Mouse (Mus musculus) neural tube, embryonic 15.5 days (tissue): ENCODE data around the gene Tmem62. TPM values are rescaled to one million over a fixed set of nuclear protein-coding genes. Genes with fewer than 3 reads are reported as not detected.

Experiments used
- ATAC-seq: fragments of 200-750 bp; cut with Nextera tagmentation; 2 replicates; pipeline ENCODE4 v1.8.0; 2017; ENCODE audit warnings: mild to moderate bottlenecking, moderate TSS enrichment, moderate library complexity; ENCODE audit not compliant: low FRiP score
- H3K27ac ChIP-seq: fragments of 300-500 bp; sonication (generic); replicated peaks from 2 replicates; pipeline ENCODE4 v1.5.1; 2015; ENCODE audit warnings: mild to moderate bottlenecking, inconsistent platforms
- H3K27me3 ChIP-seq: fragments of 300-500 bp; sonication (generic); replicated peaks from 2 replicates; pipeline ENCODE4 v1.6.1; 2015; ENCODE audit warnings: inconsistent platforms
- H3K36me3 ChIP-seq: fragments of 300-500 bp; sonication (generic); 2 replicates; pipeline ENCODE4 v1.6.1; 2015; ENCODE audit warnings: inconsistent platforms
- H3K4me1 ChIP-seq: fragments of 300-500 bp; sonication (generic); 2 replicates; pipeline ENCODE4 v1.6.1; 2015; ENCODE audit warnings: inconsistent platforms
- H3K4me2 ChIP-seq: fragments of 300-500 bp; sonication (generic); 2 replicates; pipeline ENCODE4 v1.6.1; 2015; ENCODE audit warnings: inconsistent platforms, mild to moderate bottlenecking, moderate library complexity
- H3K4me3 ChIP-seq: fragments of 300-500 bp; sonication (generic); replicated peaks from 2 replicates; pipeline ENCODE4 v1.5.1; 2015; ENCODE audit warnings: mild to moderate bottlenecking, inconsistent platforms
- H3K9ac ChIP-seq: fragments of 300-500 bp; sonication (generic); replicated peaks from 2 replicates; pipeline ENCODE4 v1.6.1; 2015; ENCODE audit warnings: mild to moderate bottlenecking, inconsistent platforms
- H3K9me3 ChIP-seq: fragments of 300-500 bp; sonication (generic); replicated peaks from 2 replicates; pipeline ENCODE4 v1.6.1; 2016; ENCODE audit warnings: inconsistent platforms
- whole genome bisulfite sequencing: fragments of 180-500 bp; shearing (Covaris S2); methylation state at CpG from one replicate; pipeline ENCODE4 v1.1.7; 2015; ENCODE audit warnings: mixed read lengths; 5-methylcytosine and 5-hydroxymethylcytosine counted together
- polyA plus RNA-seq: library from polyadenylated mRNA; unstranded; fragments of >200 nt; fragmentation: Nextera tagmentation; extraction: Ambion mirVana; gene quantifications from 2 replicates; pipeline ENCODE4 v1.2.1, GENCODE M21; 2015

Tmem62 gene
- polyA plus RNA-seq, 1 experiment from 2014 or later = 15.0 TPM

DNA sequence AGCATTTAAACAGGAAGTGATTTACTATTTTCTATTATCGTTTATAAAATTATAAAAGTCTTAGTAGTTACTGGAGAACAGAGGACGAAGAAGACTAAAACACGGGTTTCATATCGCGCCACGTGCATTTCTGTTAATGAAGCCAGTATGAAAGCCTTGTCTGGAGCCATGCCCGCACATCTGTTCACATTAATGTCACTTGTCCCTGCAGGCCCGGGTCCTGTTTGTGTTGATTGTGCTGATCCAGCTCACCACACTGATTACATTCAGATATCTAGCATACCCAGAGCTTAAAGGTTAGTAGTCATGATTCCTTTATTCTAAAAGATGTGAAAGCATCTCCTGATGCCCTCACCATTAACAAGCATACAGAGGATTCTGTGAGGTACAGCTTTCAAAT is 22.0 kb downstream of the Tmem62 start:
- no peak overlapping the region for H3K4me3 ChIP-seq
- 89% methylated on average over 8 of the region's 8 CpGs for WGBS
- H3K27me3 ChIP-seq = no peaks in the 10 kb centered on the region
- H3K4me2 ChIP-seq = no peak overlapping the region
- ATAC-seq = no peak
- no peak overlapping the region for H3K27ac ChIP-seq
- no peak overlapping the region for H3K9ac ChIP-seq
- no peaks in the 10 kb centered on the region for H3K4me1 ChIP-seq
- H3K9me3 ChIP-seq = no peaks in the 10 kb centered on the region
- H3K36me3 ChIP-seq = peaks cover 16% of the 10 kb centered on the region

GRCm38 (mm10) chr2:121003586-121003985 is 26.8 kb downstream of the Tmem62 start:
- no peak overlapping the region for H3K9ac ChIP-seq
- no peak for ATAC-seq
- WGBS = 78% methylated on average over 2 of the region's 2 CpGs

DNA sequence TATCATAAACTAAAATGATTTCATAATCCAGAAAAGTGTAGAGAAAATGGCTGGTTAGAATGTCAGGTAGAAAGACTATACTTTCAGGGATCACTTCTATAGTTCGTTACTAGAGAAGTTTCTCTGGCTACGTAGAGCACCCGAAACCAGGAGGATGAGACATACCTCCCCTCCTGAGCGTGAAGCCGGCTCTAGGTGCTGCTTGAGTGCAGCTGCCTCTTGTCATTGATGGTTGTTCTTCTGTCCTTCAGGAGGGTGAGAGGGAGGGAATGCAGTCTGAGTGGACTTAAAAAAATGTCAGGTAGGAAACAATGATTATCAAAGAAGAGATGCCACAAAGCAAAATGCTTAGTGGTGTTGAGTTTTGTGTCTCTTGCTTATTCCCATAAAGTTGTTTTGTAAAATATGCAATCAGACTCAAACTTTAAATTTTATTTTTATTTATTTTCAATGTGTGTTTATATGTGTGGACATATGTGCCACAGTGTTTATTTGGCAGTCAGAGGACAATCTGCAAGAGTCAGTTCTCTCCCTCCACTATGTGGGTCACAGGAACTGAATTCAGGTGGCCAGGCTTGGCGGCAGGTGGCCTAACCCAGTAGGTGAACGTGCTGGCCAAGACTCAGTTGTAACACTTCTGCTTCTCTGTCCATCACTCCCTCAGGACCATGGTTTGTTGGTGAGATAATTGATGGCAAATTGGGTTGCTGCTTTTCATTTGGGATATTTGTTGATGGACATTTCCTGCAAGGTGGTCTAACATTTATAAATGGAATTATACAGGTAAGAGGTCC is 27.4 kb downstream of the Tmem62 start:
- Histone ChIP-seq H3K4me1 (peaks cover 10% of the 10 kb centered on the region), H3K9me3 (no peaks in the 10 kb centered on the region), H3K4me3 (no peak overlapping the region), H3K9ac (no peak overlapping the region), H3K36me3 (peaks cover 18% of the 10 kb centered on the region), H3K27ac (no peak overlapping the region), H3K27me3 (no peaks in the 10 kb centered on the region), H3K4me2 (no peak overlapping the region)
- WGBS = 87% methylated on average over 7 of the region's 7 CpGs
- no peak for ATAC-seq

More at GRCm38 (mm10) chr2:121003586-121003985, 26.8 kb downstream of the Tmem62 start:
- Histone ChIP-seq H3K27ac (no peak overlapping the region), H3K4me3 (no peak overlapping the region), H3K9me3 (no peaks in the 10 kb centered on the region), H3K4me2 (no peak overlapping the region), H3K36me3 (peaks cover 18% of the 10 kb centered on the region), H3K4me1 (peaks cover 4% of the 10 kb centered on the region; the same call in 1 of the 2 replicates), H3K27me3 (no peaks in the 10 kb centered on the region)

DNA sequence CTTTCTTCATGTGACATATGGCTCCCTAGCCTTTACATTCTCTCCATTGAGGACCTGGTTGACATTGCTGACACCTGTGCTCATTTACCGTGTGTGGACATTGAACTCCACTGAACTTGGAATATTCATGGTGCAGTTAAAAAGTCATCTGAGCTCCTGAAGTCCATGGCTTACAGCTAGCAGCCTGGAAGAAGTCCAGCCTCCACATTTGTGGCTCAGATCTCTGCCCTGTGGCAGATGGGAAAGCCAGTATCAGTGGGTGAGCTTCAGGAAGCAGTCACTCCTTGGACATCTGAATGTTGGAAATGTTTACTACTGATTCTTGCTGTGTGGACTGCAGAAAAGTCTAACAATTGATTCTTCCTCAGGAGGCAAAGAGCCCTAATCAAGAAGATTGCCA is 30.2 kb downstream of the Tmem62 start:
- 88% methylated on average over 1 of the region's 1 CpGs for WGBS
- no peak overlapping the region for H3K27ac ChIP-seq
- H3K9ac ChIP-seq = no peak overlapping the region
- no peak for ATAC-seq
- no peak overlapping the region for H3K4me2 ChIP-seq
- peaks cover 17% of the 10 kb centered on the region for H3K36me3 ChIP-seq
- H3K4me1 ChIP-seq = peaks cover 16% of the 10 kb centered on the region
- H3K27me3 ChIP-seq = no peaks in the 10 kb centered on the region
- H3K9me3 ChIP-seq = no peaks in the 10 kb centered on the region
- H3K4me3 ChIP-seq = no peak overlapping the region

DNA sequence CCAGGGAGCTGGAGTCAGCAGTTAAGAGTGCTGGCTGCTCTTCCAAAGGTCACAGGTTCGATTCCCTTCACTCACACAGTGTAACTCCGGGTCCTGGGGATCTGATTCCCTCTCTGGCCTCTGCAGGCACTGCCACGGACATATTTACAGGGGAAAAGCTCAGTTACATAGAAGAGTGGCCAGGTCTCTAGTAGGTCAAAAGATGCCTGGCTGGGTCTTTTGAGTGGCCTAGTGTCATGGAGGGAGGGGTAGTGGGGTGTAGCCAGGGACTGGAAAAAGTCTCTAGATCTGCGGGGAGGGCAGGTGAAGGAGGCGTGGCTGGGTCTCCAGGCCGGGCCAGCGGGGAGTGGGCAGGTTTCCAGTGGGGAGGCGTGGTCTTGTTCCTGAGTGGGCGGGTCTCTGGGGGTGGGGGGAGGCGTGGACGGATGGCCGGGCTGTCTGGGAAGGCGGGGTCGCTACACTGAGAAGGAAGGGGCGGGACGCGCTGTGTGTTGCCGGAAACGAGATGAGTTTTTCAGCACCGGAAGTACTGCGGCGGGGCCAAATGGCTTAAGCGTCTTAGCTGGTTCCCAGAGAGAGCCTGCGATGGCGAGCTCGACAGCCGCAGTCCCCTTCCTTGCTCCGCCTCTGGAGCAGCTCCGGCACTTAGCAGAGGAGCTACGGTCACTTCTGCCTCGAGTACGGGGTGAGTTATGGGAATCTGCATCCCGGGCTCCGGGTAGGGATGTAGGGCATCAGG is 31.3 kb downstream of the Tmem62 start, which contains the start of gene Ccndbp1:
TSS of gene Ccndbp1 (plus strand) at position 479 of the 739 bp plus-strand sequence.
- peaks cover 16% of the 10 kb centered on the region for H3K4me1 ChIP-seq
- H3K4me3 ChIP-seq = peak within 1 kb of the TSS; percentile 93
- peak within 1 kb of the TSS; percentile 75 for H3K9ac ChIP-seq
- WGBS = 3% methylated on average over 34 of the region's 34 CpGs
- peak; percentile 97 for ATAC-seq
- no peaks in the 10 kb centered on the region for H3K27me3 ChIP-seq
- no peaks in the 10 kb centered on the region for H3K9me3 ChIP-seq
- H3K27ac ChIP-seq = peak within 1 kb of the TSS; percentile 74
- peaks cover 27% of the 10 kb centered on the region for H3K36me3 ChIP-seq
- peak within 1 kb of the TSS; percentile 88 for H3K4me2 ChIP-seq

- Histone ChIP-seq H3K9me3 (no peaks in the 10 kb centered on the region), H3K4me2 (peak overlapping the region; percentile 88), H3K36me3 (peaks cover 30% of the 10 kb centered on the region), H3K27me3 (no peaks in the 10 kb centered on the region), H3K27ac (peak overlapping the region; percentile 74), H3K9ac (peak overlapping the region; percentile 75), H3K4me1 (peaks cover 16% of the 10 kb centered on the region), H3K4me3 (peak overlapping the region; percentile 93)
- WGBS = 2% methylated on average over 12 of the region's 12 CpGs
- no peak; the same call in 1 of the 2 replicates for ATAC-seq
Observed at GRCm38 (mm10) chr2:121008664-121009007, 31.8 kb downstream of the Tmem62 start.

GRCm38 (mm10) chr2:121009071-121009677 is 32.4 kb downstream of the Tmem62 start:
- Histone ChIP-seq H3K4me1 (peaks cover 16% of the 10 kb centered on the region), H3K27me3 (no peaks in the 10 kb centered on the region), H3K4me3 (peak overlapping the region; percentile 93), H3K4me2 (peak overlapping the region; percentile 88), H3K36me3 (peaks cover 33% of the 10 kb centered on the region), H3K9ac (peak overlapping the region; percentile 75), H3K9me3 (no peaks in the 10 kb centered on the region), H3K27ac (no peak overlapping the region; the same call in 1 of the 2 replicates)
- no peak for ATAC-seq
- WGBS = 34% methylated on average over 5 of the region's 5 CpGs

DNA sequence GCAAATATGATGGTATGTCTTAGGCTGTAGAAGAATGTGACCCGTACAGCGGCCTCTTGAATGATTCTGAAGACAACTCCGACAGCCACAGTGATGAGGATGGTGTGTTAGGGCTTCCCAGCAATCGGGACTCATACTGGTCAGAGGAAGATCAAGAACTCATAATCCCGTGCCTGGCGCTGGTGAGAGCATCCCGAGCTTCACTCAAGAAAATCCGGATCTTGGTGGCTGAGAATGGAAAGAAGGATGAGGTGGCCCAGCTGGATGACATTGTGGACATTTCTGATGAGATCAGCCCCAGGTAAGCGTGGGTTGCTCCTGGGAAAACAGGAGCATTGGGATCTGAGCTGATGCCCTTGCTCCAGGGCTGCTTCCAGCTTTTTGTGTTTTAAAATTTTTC is 35.9 kb downstream of the Tmem62 start:
- peaks cover 15% of the 10 kb centered on the region for H3K4me1 ChIP-seq
- no peak for ATAC-seq
- 91% methylated on average over 9 of the region's 9 CpGs for WGBS
- H3K9ac ChIP-seq = no peak overlapping the region
- peaks cover 54% of the 10 kb centered on the region for H3K36me3 ChIP-seq
- H3K4me3 ChIP-seq = no peak overlapping the region
- no peak overlapping the region for H3K4me2 ChIP-seq
- H3K9me3 ChIP-seq = no peaks in the 10 kb centered on the region
- H3K27me3 ChIP-seq = no peaks in the 10 kb centered on the region
- H3K27ac ChIP-seq = no peak overlapping the region

DNA sequence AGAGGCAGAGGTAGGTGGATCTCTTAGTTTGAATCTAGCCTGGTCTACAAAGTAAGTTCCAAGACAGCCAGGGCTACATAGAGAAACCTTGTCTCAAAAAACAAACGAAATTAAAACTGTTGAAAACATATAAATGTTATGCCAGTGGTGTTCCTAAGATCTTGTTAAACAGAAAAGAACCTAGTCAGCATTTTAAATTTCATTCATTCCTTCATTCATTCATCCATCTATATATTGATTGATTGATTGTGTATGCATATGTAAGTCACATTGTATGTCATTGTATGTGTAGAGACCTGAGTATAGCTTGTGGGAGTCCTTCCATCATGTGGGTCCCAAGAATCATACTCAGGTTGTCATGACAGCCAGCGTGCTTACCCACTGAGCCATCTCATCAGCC is 38.7 kb downstream of the Tmem62 start:
- H3K4me1 ChIP-seq = no peaks in the 10 kb centered on the region
- no peak overlapping the region for H3K9ac ChIP-seq
- H3K27ac ChIP-seq = no peak overlapping the region
- H3K4me3 ChIP-seq = no peak overlapping the region
- 87% methylated on average over 2 of the region's 2 CpGs for WGBS
- H3K27me3 ChIP-seq = no peaks in the 10 kb centered on the region
- no peak for ATAC-seq
- no peaks in the 10 kb centered on the region for H3K9me3 ChIP-seq
- peaks cover 58% of the 10 kb centered on the region for H3K36me3 ChIP-seq
- no peak overlapping the region for H3K4me2 ChIP-seq

GRCm38 (mm10) chr2:121016226-121016625 is 39.4 kb downstream of the Tmem62 start:
- Histone ChIP-seq H3K36me3 (peaks cover 54% of the 10 kb centered on the region), H3K27ac (no peak overlapping the region), H3K4me3 (no peak overlapping the region), H3K4me1 (no peaks in the 10 kb centered on the region), H3K9me3 (no peaks in the 10 kb centered on the region), H3K9ac (no peak overlapping the region), H3K27me3 (no peaks in the 10 kb centered on the region), H3K4me2 (no peak overlapping the region)
- WGBS = 87% methylated on average over 9 of the region's 9 CpGs
- no peak for ATAC-seq

GRCm38 (mm10) chr2:121017151-121017550 is 40.3 kb downstream of the Tmem62 start:
- Histone ChIP-seq H3K27me3 (no peaks in the 10 kb centered on the region), H3K9me3 (no peaks in the 10 kb centered on the region), H3K4me1 (no peaks in the 10 kb centered on the region), H3K9ac (no peak overlapping the region), H3K36me3 (peaks cover 45% of the 10 kb centered on the region), H3K27ac (no peak overlapping the region), H3K4me3 (no peak overlapping the region), H3K4me2 (no peak overlapping the region)
- 98% methylated on average over 1 of the region's 1 CpGs for WGBS
- ATAC-seq = no peak
